Mouse (Mus musculus): Measurements from ENCODE around the gene Cox7a1.

- no peak for TF ChIP-seq POLR2A (IDR thresholded peaks at IDR 0.05; ENCODE audit: borderline replicate concordance, control insufficient read depth, low read depth, low read length)
- TF ChIP-seq CTCF (IDR thresholded peaks at IDR 0.05; ENCODE audit: control insufficient read depth, insufficient read depth, low read length) = no peak
Measured at GRCm38 (mm10) chr7:30194101-30194831, 10.3 kb downstream of the Cox7a1 start.
